In the genomic region with DNA sequence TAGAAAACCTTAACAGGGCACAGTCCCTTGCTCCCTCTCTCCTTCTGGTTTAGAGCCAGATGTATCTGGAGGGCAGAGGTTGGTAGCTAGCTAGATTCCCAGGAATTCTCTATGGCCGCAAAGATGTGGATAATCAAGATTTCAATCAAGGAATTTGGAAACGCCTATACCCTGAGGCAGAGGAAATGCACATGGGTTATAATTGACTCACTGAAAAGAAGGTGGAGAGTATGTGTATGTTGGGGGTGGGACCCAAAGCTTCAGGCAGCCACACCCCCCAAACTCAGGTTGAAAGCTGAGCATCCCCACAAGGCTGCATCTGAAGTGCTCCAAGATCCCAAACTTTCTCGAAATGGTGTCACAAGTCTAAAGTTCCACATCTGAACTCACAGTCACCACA, we compare ENCODE assay signal across 24 mouse cellular contexts. TPM values are rescaled to one million over a fixed set of nuclear protein-coding genes. Genes with fewer than 3 reads are reported as not detected.
DNase-seq lines count a peak whose midpoint lies in the region; ATAC-seq and TF ChIP-seq lines count a peak whose summit lies in the region.
"Had no signal": no experiment of that assay in that cellular context is flagged by ENCODE, and none has a peak within 500 bp of the region (broad histone marks: within the 10 kb centered on the region; RNA-seq: fewer than 3 reads in every experiment).

No protein-coding gene starts in this region.

- no peak overlapping the region for H3K9ac ChIP-seq in liver, embryonic 16.5 days (ENCODE audit: low read depth, low read length)
- no peak overlapping the region for H3K9ac ChIP-seq in intestine, postnatal 0 days (ENCODE audit: low read depth, low read length)
- H3K9ac ChIP-seq: forebrain, embryonic 15.5 days; heart, embryonic 12.5 days; hindbrain, embryonic 15.5 days had no signal

- no peak overlapping the region for H3K4me3 ChIP-seq in liver, embryonic 16.5 days (ENCODE audit: low read depth, low read length)
- H3K4me3 ChIP-seq in intestine, postnatal 0 days (ENCODE audit: low read depth, low read length) = no peak overlapping the region
- H3K4me3 ChIP-seq: forebrain, embryonic 15.5 days; heart, embryonic 12.5 days; hindbrain, embryonic 15.5 days had no signal

- H3K4me1 ChIP-seq in liver, embryonic 16.5 days (ENCODE audit: control insufficient read depth, low read depth, low read length) = peaks cover 27% of the 10 kb centered on the region
- 0 out of 2 replicates have a peak, but pooled peaks cover 8% of the 10 kb centered on the region for H3K4me1 ChIP-seq in intestine, postnatal 0 days (replicated peaks; ENCODE audit: control insufficient read depth, insufficient read depth, low read length)

- 0 out of 2 replicates have a peak overlapping the region, but pooled peaks have one; percentile 37 for H3K27ac ChIP-seq in liver, embryonic 16.5 days (ENCODE audit: low read length)
- H3K27ac ChIP-seq in intestine, postnatal 0 days (ENCODE audit: low read depth, low read length) = no peak overlapping the region
- H3K27ac ChIP-seq: forebrain, embryonic 15.5 days; hindbrain, embryonic 15.5 days had no signal

- TF ChIP-seq CTCF in intestine, postnatal 0 days (IDR thresholded peaks at IDR 0.05; ENCODE audit: low read depth) = no peak

- H3K9me3 ChIP-seq in liver, embryonic 16.5 days (replicated peaks; ENCODE audit: control insufficient read depth, low read length) = no peaks in the 10 kb centered on the region
- H3K9me3 ChIP-seq in intestine, postnatal 0 days (ENCODE audit: control insufficient read depth) = no peaks in the 10 kb centered on the region
- H3K9me3 ChIP-seq: forebrain, embryonic 15.5 days; heart, embryonic 12.5 days; hindbrain, embryonic 15.5 days had no signal

- no peaks in the 10 kb centered on the region for H3K27me3 ChIP-seq in liver, embryonic 16.5 days (ENCODE audit: control insufficient read depth, insufficient read depth, low read depth, low read length)
- no peaks in the 10 kb centered on the region for H3K27me3 ChIP-seq in intestine, postnatal 0 days (replicated peaks; ENCODE audit: control insufficient read depth, insufficient read depth, low read length)
- H3K27me3 ChIP-seq: heart, embryonic 12.5 days; Patski had no signal

- H3K36me3 ChIP-seq in liver, embryonic 16.5 days (ENCODE audit: control insufficient read depth, insufficient read depth) = peaks cover 2% of the 10 kb centered on the region
- H3K36me3 ChIP-seq in intestine, postnatal 0 days (ENCODE audit: control insufficient read depth, insufficient read depth) = peaks cover 18% of the 10 kb centered on the region; the same call in 1 of the 2 replicates
- H3K36me3 ChIP-seq: forebrain, embryonic 15.5 days; hindbrain, embryonic 15.5 days had no signal

- DNase-seq in liver (no peak), 3T3-L1 (ENCODE audit: low read depth, low spot score) (peak; percentile 83), R1 (ENCODE audit: low read depth, low spot score) (peak; percentile 57)
- DNase-seq in heart, postnatal 25 days (ENCODE audit: low spot score) = no peak
- DNase-seq: adrenal gland, postnatal 10 days; cerebellum, adult 2 months; cerebellum, postnatal 10 days; gastrocnemius, postnatal 25 days; heart, postnatal 36 days had no signal

- intact Hi-C loops in heart, postnatal 25 days (cut with DNase I) = no loop called here

- H3K4me2 ChIP-seq in liver, embryonic 16.5 days (ENCODE audit: low read depth, low read length) = no peak overlapping the region
- no peak overlapping the region for H3K4me2 ChIP-seq in intestine, postnatal 0 days (replicated peaks; ENCODE audit: low read depth)
- H3K4me2 ChIP-seq: forebrain, embryonic 15.5 days; heart, embryonic 12.5 days; hindbrain, embryonic 15.5 days had no signal

- ATAC-seq in liver, embryonic 16.5 days (ENCODE audit: low read depth) = no peak
- ATAC-seq in intestine, postnatal 0 days = no peak
- ATAC-seq: forebrain, embryonic 15.5 days; intestine, embryonic 16.5 days; Patski had no signal

- 57% methylated on average over 3 of the region's 3 CpGs for WGBS in liver, embryonic 16.5 days (ENCODE audit: insufficient replicate concordance)
- WGBS in intestine, postnatal 0 days = 63% methylated on average over 3 of the region's 3 CpGs

RNA-seq across cellular contexts. Expression of a gene that starts 5.8 kb away (rescaled TPM):
- 58.3 and 65.7 TPM in 2 replicates for polyA plus RNA-seq in liver, embryonic 16.5 days (2015; fragmentation: Nextera tagmentation; extraction: Ambion mirVana)
- total RNA-seq in heart, postnatal 25 days (2021) = 10 to 100 TPM; 49.7 to 51.6 TPM
- 124 and 128 TPM in 2 replicates for polyA plus RNA-seq in intestine, postnatal 0 days (2015; fragmentation: Nextera tagmentation; extraction: Ambion mirVana)

RNA-seq across cellular contexts. Expression of a gene that starts 12.0 kb away (rescaled TPM):
- not detected in 2 replicates for polyA plus RNA-seq in liver, embryonic 16.5 days (2015; fragmentation: Nextera tagmentation; extraction: Ambion mirVana)
- total RNA-seq in heart, postnatal 25 days (2021) = not detected
- polyA plus RNA-seq in intestine, postnatal 0 days (2015; fragmentation: Nextera tagmentation; extraction: Ambion mirVana) = not detected in 2 replicates
- total RNA-seq: adrenal gland, postnatal 10 days; gastrocnemius, postnatal 25 days; granulocyte monocyte progenitor cell, adult 5-6 weeks; heart, adult 8-10 months; heart, postnatal 36 days had no signal
- polyA plus RNA-seq: C2C12; cerebellum, adult 2 months; embryonic facial prominence, embryonic 11.5 days; forebrain, embryonic 11.5 days; forebrain, embryonic 15.5 days; frontal cortex, adult 2 months; heart, embryonic 16.5 days; hindbrain, embryonic 11.5 days; hindbrain, embryonic 15.5 days; intestine, embryonic 16.5 days; Patski had no signal

RNA-seq across cellular contexts. Expression of a gene that starts 18.6 kb away (rescaled TPM):
- polyA plus RNA-seq in liver, embryonic 16.5 days (2015; fragmentation: Nextera tagmentation; extraction: Ambion mirVana) = 50.9 and 54.3 TPM in 2 replicates
- total RNA-seq in heart, postnatal 25 days (2021) = 100 to 1,000 TPM; 149 to 179 TPM
- 54.4 and 65.2 TPM in 2 replicates for polyA plus RNA-seq in intestine, postnatal 0 days (2015; fragmentation: Nextera tagmentation; extraction: Ambion mirVana)

RNA-seq across cellular contexts. Expression of a gene that starts 29.8 kb away (rescaled TPM):
- 0.61 and 1.3 TPM in 2 replicates for polyA plus RNA-seq in liver, embryonic 16.5 days (2015; fragmentation: Nextera tagmentation; extraction: Ambion mirVana)
- 10 to 100 TPM; 26.9 to 28.9 TPM for total RNA-seq in heart, postnatal 25 days (2021)
- 6.8 and 6.9 TPM in 2 replicates for polyA plus RNA-seq in intestine, postnatal 0 days (2015; fragmentation: Nextera tagmentation; extraction: Ambion mirVana)

Comparison
In these comparisons a context has a peak if more than half of its experiments do, and no peak if none do; other contexts are left out.
1. DNase-seq: peak in 3T3-L1 (single experiment) and R1 (single experiment); none in liver (single experiment) and heart, postnatal 25 days (single experiment).